Mouse (Mus musculus) midbrain, embryonic 11.5 days (tissue): Measurements from ENCODE around the gene Prr14. TPM values are rescaled to one million over a fixed set of nuclear protein-coding genes. Genes with fewer than 3 reads are reported as not detected.
"Not testable (repeated sequence)": the region's sequence is repeated elsewhere in the genome, so short reads cannot be mapped to it uniquely, and the experiment has no call there.

Source experiments
- ATAC-seq: fragments of 200-750 bp; cut with Nextera tagmentation; 2 replicates; pipeline ENCODE4 v1.8.0; 2017; ENCODE audit warnings: moderate TSS enrichment, moderate library complexity; ENCODE audit not compliant: low FRiP score
- DNase-seq: peaks from one replicate; pipeline ENCODE4 v3.0.0; 2015; ENCODE audit warnings: low spot score; ENCODE audit errors: missing footprints
- H3K27ac ChIP-seq: fragments of 300-500 bp; sonication (generic); 2 replicates; pipeline ENCODE4 v1.5.1; 2014; ENCODE audit warnings: low read depth, low read length
- H3K27me3 ChIP-seq: fragments of 300-500 bp; sonication (generic); 2 replicates; pipeline ENCODE4 v1.6.1; 2014; ENCODE audit warnings: mild to moderate bottlenecking, low read length, moderate library complexity, mixed read lengths; ENCODE audit not compliant: control insufficient read depth, insufficient read depth
- H3K36me3 ChIP-seq: fragments of 300-500 bp; sonication (generic); 2 replicates; pipeline ENCODE4 v1.6.1; 2014; ENCODE audit warnings: mild to moderate bottlenecking, low read length, moderate library complexity, mixed read lengths; ENCODE audit not compliant: control insufficient read depth, insufficient read depth
- H3K4me1 ChIP-seq: fragments of 300-500 bp; sonication (generic); 2 replicates; pipeline ENCODE4 v1.6.1; 2014; ENCODE audit warnings: low read length; ENCODE audit not compliant: control insufficient read depth, insufficient read depth
- H3K4me2 ChIP-seq: fragments of 300-500 bp; sonication (generic); 2 replicates; pipeline ENCODE4 v1.6.1; 2014; ENCODE audit warnings: mild to moderate bottlenecking, moderate library complexity
- H3K4me3 ChIP-seq: fragments of 300-500 bp; sonication (generic); 2 replicates; pipeline ENCODE4 v1.5.1; 2014; ENCODE audit warnings: low read depth, low read length
- H3K9ac ChIP-seq: fragments of 300-500 bp; sonication (generic); 2 replicates; pipeline ENCODE4 v1.6.1; 2014; ENCODE audit warnings: low read length
- H3K9me3 ChIP-seq: fragments of 300-500 bp; sonication (generic); 2 replicates; pipeline ENCODE4 v1.6.1; 2016; ENCODE audit warnings: low read length; ENCODE audit not compliant: control insufficient read depth
- WGBS: fragments of 180-500 bp; shearing (Covaris S2); extraction: QIAGEN DNeasy Blood & Tissue Kit; methylation state at CpG from one replicate; pipeline ENCODE4 v1.1.7; 2014; 5-methylcytosine and 5-hydroxymethylcytosine counted together
- polyA plus RNA-seq: library from polyadenylated mRNA; unstranded; fragments of >200 nt; fragmentation: Nextera tagmentation; extraction: Ambion mirVana; gene quantifications from 2 replicates; pipeline ENCODE4 v1.2.1, GENCODE M21; 2014

Prr14 gene
- polyA plus RNA-seq, 1 experiment from 2014 or later, result 70.3 TPM

DNA sequence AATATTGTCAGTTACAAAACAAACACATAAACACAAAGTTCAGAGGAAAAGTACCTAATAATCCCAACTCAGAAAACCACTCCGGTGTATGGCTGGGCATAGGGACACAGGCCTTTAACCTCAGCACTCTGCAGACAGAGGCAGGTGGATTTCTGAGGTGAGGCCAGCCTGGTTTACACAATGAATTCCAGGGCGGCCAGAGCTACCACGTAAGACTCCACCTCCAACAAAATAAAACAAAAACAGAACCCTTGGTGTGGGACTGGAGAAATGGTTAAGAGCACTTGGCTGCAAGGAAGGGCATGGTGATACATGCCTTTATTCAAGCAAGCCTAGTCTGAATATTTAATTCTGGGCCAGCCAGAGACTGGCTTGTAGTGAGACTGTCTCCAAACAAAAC, 32.4 kb downstream of the Prr14 start:
- ATAC-seq (no peak), DNase-seq (peak; percentile 53)
- WGBS, result 85% methylated on average over 3 of the region's 3 CpGs
- H3K4me2 ChIP-seq, result no peak overlapping the region
- H3K27ac ChIP-seq, result no peak overlapping the region
- H3K36me3 ChIP-seq, result peaks cover 19% of the 10 kb centered on the region
- H3K9ac ChIP-seq, result no peak overlapping the region
- H3K4me1 ChIP-seq, result no peaks in the 10 kb centered on the region
- no peaks in the 10 kb centered on the region for H3K27me3 ChIP-seq
- H3K9me3 ChIP-seq, result no peaks in the 10 kb centered on the region
- no peak overlapping the region for H3K4me3 ChIP-seq

DNA sequence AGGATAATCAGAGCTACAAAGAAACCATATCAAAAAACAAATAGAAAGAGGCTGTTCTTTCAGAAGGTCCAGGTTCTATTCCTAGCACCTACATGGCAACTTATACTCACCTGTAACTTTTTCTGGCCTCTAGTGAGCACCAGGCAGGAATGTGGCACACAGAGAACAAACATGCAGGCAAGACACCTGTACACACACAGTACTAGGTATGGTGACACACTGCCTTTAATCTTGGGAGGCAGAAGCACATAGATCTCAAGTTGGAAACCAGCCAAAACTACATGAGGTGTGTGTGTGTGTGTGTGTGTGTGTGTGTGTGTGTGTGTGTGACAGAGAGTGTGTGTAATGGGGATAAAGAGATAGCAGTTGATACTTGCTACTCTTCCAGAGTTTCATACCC, 35.2 kb downstream of the Prr14 start:
- H3K9ac ChIP-seq, result no peak overlapping the region
- ATAC-seq (no peak), DNase-seq (peak; percentile 77)
- no peaks in the 10 kb centered on the region for H3K4me1 ChIP-seq
- H3K27me3 ChIP-seq, result no peaks in the 10 kb centered on the region
- no peaks in the 10 kb centered on the region for H3K9me3 ChIP-seq
- H3K4me2 ChIP-seq, result no peak overlapping the region
- peaks cover 5% of the 10 kb centered on the region; the same call in 1 of the 2 replicates for H3K36me3 ChIP-seq
- H3K4me3 ChIP-seq, result no peak overlapping the region
- no peak overlapping the region for H3K27ac ChIP-seq

DNA sequence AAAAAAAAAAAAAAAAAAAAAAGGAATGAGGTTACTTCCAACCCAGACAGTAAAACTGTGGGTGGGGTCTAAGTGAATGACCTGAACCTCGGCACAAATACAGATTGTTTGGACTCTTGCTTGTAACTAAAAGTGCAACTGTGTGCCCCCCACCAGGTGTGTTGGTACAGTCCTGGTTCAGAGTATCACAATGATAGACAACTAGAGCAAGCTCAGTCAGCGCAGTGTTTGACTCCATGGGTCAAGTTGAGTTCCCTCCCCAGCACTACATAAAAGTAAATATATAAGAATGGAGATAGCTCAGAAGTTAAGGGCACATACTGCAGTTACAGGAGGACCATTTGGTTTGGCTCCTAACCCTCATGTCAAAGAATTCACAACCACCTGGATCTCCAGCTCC, 38.0 kb downstream of the Prr14 start:
- no peak for DNase-seq
- no peaks in the 10 kb centered on the region for H3K36me3 ChIP-seq
- ATAC-seq, result no peak
- H3K4me2 ChIP-seq, result no peak overlapping the region
- H3K4me3 ChIP-seq, result no peak overlapping the region
- no peaks in the 10 kb centered on the region for H3K9me3 ChIP-seq
- no peak overlapping the region for H3K9ac ChIP-seq
- H3K27me3 ChIP-seq, result no peaks in the 10 kb centered on the region
- H3K27ac ChIP-seq, result no peak overlapping the region
- H3K4me1 ChIP-seq, result no peaks in the 10 kb centered on the region
- 85% methylated on average over 2 of the region's 2 CpGs for WGBS

DNA sequence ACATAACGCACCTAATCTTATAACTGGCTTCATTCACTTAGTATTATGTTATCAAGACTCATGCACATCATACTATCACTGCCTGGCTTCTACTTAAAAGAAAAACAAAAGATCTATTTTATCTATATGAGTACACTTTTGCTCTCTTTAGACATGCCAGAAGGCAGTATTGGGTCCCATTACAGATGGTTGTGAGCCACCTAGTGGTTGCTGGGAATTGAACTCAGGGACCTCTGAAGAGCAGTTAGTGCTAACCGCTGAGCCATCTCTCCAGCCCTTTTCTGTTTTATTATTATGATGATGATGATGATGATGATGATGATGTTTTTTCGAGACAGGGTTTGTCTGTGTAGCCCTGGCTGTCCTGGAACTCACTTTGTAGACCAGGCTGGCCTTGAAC, 39.0 kb downstream of the Prr14 start:
- no peak overlapping the region for H3K4me2 ChIP-seq
- 44% methylated on average over 3 of the region's 3 CpGs for WGBS
- H3K4me3 ChIP-seq, result no peak overlapping the region
- H3K4me1 ChIP-seq, result no peaks in the 10 kb centered on the region
- no peaks in the 10 kb centered on the region for H3K36me3 ChIP-seq
- ATAC-seq (no peak), DNase-seq (peak; percentile 66)
- H3K27me3 ChIP-seq, result no peaks in the 10 kb centered on the region
- no peak overlapping the region for H3K27ac ChIP-seq
- H3K9ac ChIP-seq, result no peak overlapping the region
- H3K9me3 ChIP-seq, result no peaks in the 10 kb centered on the region

DNA sequence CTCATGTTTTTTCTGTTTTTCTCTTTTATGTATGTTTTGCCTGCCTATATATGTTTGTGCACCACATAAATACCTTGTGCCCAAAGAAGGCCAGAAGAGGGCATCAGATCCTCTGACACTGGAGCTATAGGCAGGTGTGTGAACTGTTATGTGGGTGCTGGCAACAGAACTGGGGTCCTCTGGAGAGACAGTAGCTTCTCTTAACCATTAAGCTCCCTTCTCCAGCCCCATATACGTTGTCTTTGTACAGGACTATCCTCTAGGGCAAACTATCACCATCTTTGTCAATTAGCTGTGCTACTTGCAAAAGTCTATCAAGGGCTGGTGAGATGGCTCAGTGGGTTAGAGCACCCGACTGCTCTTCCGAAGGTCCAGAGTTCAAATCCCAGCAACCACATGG, 48.9 kb downstream of the Prr14 start:
- ATAC-seq (no peak), DNase-seq (peak; percentile 80)
- no peak overlapping the region for H3K4me3 ChIP-seq
- no peak overlapping the region for H3K4me2 ChIP-seq
- peaks cover 8% of the 10 kb centered on the region for H3K4me1 ChIP-seq
- no peaks in the 10 kb centered on the region for H3K36me3 ChIP-seq
- 94% methylated on average over 3 of the region's 3 CpGs for WGBS
- no peaks in the 10 kb centered on the region for H3K27me3 ChIP-seq
- H3K9ac ChIP-seq, result no peak overlapping the region
- no peaks in the 10 kb centered on the region for H3K9me3 ChIP-seq
- H3K27ac ChIP-seq, result no peak overlapping the region

DNA sequence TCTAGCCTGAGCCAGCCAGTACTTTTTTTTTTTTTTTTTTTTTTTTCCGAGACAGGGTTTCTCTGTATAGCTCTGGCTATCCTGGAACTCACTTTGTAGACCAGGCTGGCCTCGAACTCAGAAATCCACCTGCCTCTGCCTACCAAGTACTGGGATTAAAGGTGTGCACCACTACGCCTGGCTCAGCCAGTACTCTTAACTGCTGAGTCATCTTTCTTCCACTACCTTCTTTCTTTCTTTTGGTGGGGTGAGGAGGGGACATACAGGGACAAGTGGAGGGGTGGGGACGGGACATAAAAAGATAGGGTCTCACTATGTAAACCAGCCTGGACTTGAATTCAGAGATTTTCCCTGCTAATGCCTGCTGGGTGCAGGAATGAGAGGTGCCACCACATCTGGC, 50.4 kb downstream of the Prr14 start:
- not testable (repeated sequence) for H3K4me3 ChIP-seq, H3K36me3 ChIP-seq, H3K9me3 ChIP-seq, H3K27ac ChIP-seq, H3K27me3 ChIP-seq, DNase-seq, H3K4me2 ChIP-seq, H3K4me1 ChIP-seq, ATAC-seq, H3K9ac ChIP-seq
- WGBS, result 80% methylated on average over 4 of the region's 4 CpGs

DNA sequence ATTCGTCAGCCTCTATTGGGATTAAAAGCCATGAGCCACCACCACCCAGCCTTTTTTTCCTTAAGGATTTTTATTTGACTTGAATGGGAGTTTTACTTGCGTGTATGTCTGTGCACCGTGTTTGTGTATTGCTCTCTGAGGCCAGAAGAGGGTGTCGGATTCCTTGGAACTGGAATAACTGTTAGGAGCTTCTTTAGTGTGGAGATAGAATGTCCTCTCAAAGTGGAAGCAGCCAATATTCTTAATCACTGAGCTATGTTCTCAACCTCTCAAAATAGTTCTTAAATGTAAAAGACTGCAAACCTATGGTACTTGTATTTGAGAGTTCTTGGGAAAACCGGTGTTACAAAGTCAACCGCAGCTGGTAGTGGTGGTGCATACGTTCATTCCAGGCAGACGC, 51.8 kb downstream of the Prr14 start:
- Histone ChIP-seq H3K4me1 (peaks cover 8% of the 10 kb centered on the region), H3K36me3 (peaks cover 6% of the 10 kb centered on the region), H3K27ac (peak overlapping the region; percentile 97; the same call in 1 of the 2 replicates), H3K27me3 (no peaks in the 10 kb centered on the region), H3K9ac (peak overlapping the region; percentile 87), H3K4me3 (peak overlapping the region; percentile 81), H3K9me3 (no peaks in the 10 kb centered on the region), H3K4me2 (peak overlapping the region; percentile 53)
- no peak for DNase-seq
- 36% methylated on average over 8 of the region's 8 CpGs for WGBS
- ATAC-seq, result no peak

DNA sequence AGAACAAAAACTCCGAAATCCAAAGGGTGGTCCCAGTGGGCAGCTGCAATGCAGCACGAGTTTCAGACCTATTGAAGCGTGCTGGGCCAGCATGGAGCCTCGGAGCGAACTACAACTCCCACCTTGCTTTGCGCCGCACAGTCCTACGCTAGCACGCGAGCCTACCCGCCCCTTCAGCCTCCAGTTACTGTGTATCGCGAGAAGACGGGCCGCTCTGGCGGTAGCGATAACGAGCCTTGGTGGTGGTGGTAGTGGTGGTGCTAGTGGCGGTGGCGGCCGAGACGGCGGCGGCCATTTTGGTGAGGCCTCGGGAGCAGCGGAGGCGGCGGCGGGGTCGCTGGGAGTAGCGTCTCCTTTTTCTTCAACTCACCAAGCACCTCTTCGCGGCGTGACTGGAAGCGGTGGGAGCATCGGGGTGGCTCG, 52.4 kb downstream of the Prr14 start, which contains the start of gene Srcap:
Gene Srcap, plus strand, starts transcription at position 176 of the 423 bp plus-strand sequence.
- H3K36me3 ChIP-seq, result peaks cover 8% of the 10 kb centered on the region
- under 1% methylated on average over 37 of the region's 37 CpGs for WGBS

DNA sequence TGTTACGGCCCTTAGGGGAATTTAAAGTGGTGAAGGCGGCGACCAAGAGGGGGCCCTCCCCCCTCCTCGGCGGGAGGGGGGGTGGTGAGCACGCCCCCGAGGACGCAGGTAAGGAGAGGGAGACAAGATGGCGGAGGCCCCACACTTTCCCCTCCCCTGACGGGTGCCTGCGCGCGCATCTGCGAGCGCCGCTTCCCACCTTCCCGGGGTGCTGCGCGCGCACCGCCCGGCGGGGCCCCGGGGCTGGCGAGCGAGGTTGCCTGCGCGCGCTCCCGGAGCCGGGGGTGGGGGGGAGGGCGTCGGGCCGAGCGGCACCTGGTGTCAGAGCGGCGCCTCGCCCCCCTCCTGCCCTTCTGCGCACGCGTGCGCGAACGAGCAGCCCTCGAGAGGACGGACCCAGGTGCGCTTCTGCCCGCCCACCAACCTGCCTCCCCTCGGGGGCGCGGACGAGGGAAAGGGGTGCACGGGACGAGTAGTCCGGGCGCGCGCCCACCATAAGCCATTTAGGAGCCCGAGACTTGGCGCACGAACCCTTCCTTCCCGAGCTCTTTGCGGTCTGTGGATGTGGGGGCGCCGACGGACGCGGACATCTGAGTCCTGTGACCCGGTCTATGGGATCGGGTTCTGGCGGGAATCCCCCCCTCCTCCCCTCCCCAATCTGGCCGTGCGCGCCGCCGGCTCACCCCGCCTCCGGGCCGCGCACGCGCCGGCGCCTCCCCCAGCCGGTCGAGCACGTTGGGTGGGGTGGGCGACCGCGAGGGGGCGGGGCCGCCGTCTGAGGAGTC, 53.0 kb downstream of the Prr14 start:
- H3K27me3 ChIP-seq, result no peaks in the 10 kb centered on the region
- H3K4me2 ChIP-seq, result peak overlapping the region; percentile 53
- peaks cover 8% of the 10 kb centered on the region for H3K36me3 ChIP-seq
- H3K9ac ChIP-seq, result peak overlapping the region; percentile 87
- peaks cover 8% of the 10 kb centered on the region for H3K4me1 ChIP-seq
- H3K4me3 ChIP-seq, result peak overlapping the region; percentile 81
- WGBS, result under 1% methylated on average over 55 of the region's 93 CpGs
- ATAC-seq (peak; percentile 85), DNase-seq (peak; percentile 99)
- H3K27ac ChIP-seq, result peak overlapping the region; percentile 97
- no peaks in the 10 kb centered on the region for H3K9me3 ChIP-seq

More for the DNA sequence above, 52.4 kb downstream of the Prr14 start, which contains the start of gene Srcap:
- peak; percentile 98 for ATAC-seq
- peak within 1 kb of the TSS; percentile 97 for H3K27ac ChIP-seq
- peak within 1 kb of the TSS; percentile 81 for H3K4me3 ChIP-seq
- H3K9ac ChIP-seq, result peak within 1 kb of the TSS; percentile 87
- peak within 1 kb of the TSS; percentile 53 for H3K4me2 ChIP-seq
- DNase-seq, result peak; percentile 98
- peaks cover 8% of the 10 kb centered on the region for H3K4me1 ChIP-seq
- H3K9me3 ChIP-seq, result no peaks in the 10 kb centered on the region
- no peaks in the 10 kb centered on the region for H3K27me3 ChIP-seq
